Mouse (Mus musculus) megakaryocyte, embryonic 14.5 days (primary cell): ENCODE data around the gene Mrm2. TPM values are rescaled to one million over a fixed set of nuclear protein-coding genes. Genes with fewer than 3 reads are reported as not detected.

ENCODE experiments used
- H3K27me3 ChIP-seq: replicated peaks from 2 replicates; pipeline ENCODE3; 2012; ENCODE audit warnings: inconsistent platforms
- H3K36me3 ChIP-seq: replicated peaks from 2 replicates; pipeline ENCODE3; 2012; ENCODE audit warnings: low read length, inconsistent platforms, mixed read lengths
- H3K4me1 ChIP-seq: 2 replicates; pipeline ENCODE4 v1.6.1; 2012; ENCODE audit warnings: inconsistent platforms
- H3K4me3 ChIP-seq: replicated peaks from 2 replicates; pipeline ENCODE3; 2012; ENCODE audit warnings: moderate library complexity, mild to moderate bottlenecking, inconsistent platforms
- H3K9me3 ChIP-seq: 2 replicates; pipeline ENCODE4 v1.6.1; 2012; ENCODE audit warnings: inconsistent platforms
- FLI1 ChIP-seq: IDR thresholded peaks from 2 replicates; pipeline ENCODE4 v1.6.1; 2012; ENCODE audit warnings: low read length, inconsistent platforms, mixed read lengths
- GATA1 ChIP-seq: IDR thresholded peaks from 3 replicates; pipeline ENCODE4 v1.6.1; 2012; ENCODE audit warnings: mixed read lengths, low read length, inconsistent platforms, borderline replicate concordance
- polyA plus RNA-seq: library from polyadenylated mRNA; stranded (reverse); fragments of >175 nt; gene quantifications from 2 replicates; pipeline ENCODE4 v1.2.3, GENCODE M21; 2012; ENCODE audit warnings: low replicate concordance; ENCODE audit not compliant: insufficient read depth

Gene Mrm2
- 6.7 TPM in 1 of 2 replicates, not detected in the other for polyA plus RNA-seq

GRCm38 (mm10) chr5:140331615-140332512 is at the start of gene Mrm2:
TSS of gene Mrm2 (minus strand) at chr5:140331898.
- H3K4me3 ChIP-seq, result peak within 1 kb of the TSS; percentile 93
- H3K27me3 ChIP-seq, result no peaks in the 10 kb centered on the region
- TF ChIP-seq FLI1, result peak; percentile 13; the same call in 1 of the 2 replicates
- no peak for TF ChIP-seq GATA1
- peaks cover 28% of the 10 kb centered on the region for H3K4me1 ChIP-seq
- H3K9me3 ChIP-seq, result no peaks in the 10 kb centered on the region
- peaks cover 58% of the 10 kb centered on the region for H3K36me3 ChIP-seq

- no peak for TF ChIP-seq FLI1
- no peak for TF ChIP-seq GATA1
- no peak overlapping the region for H3K4me3 ChIP-seq
These were observed 49.5 kb upstream of the Mrm2 start for GRCm38 (mm10) chr5:140381156-140381555.

GRCm38 (mm10) chr5:140379299-140379698 is 47.6 kb upstream of the Mrm2 start:
- peaks cover 42% of the 10 kb centered on the region for H3K27me3 ChIP-seq
- no peaks in the 10 kb centered on the region for H3K36me3 ChIP-seq
- H3K4me3 ChIP-seq, result peak overlapping the region; percentile 62
- TF ChIP-seq FLI1 (no peak), GATA1 (no peak)
- peaks cover 11% of the 10 kb centered on the region for H3K9me3 ChIP-seq
- H3K4me1 ChIP-seq, result peaks cover 32% of the 10 kb centered on the region

More at GRCm38 (mm10) chr5:140381156-140381555, 49.5 kb upstream of the Mrm2 start:
- Histone ChIP-seq H3K9me3 (peaks cover 11% of the 10 kb centered on the region), H3K27me3 (peaks cover 35% of the 10 kb centered on the region), H3K36me3 (no peaks in the 10 kb centered on the region), H3K4me1 (peaks cover 32% of the 10 kb centered on the region)

- peaks cover 32% of the 10 kb centered on the region for H3K4me1 ChIP-seq
- no peak for TF ChIP-seq FLI1
- TF ChIP-seq GATA1, result no peak
These were observed 46.6 kb upstream of the Mrm2 start for GRCm38 (mm10) chr5:140378121-140378853.

GRCm38 (mm10) chr5:140375249-140375829 is 43.6 kb upstream of the Mrm2 start:
- Histone ChIP-seq H3K9me3 (peaks cover 5% of the 10 kb centered on the region; the same call in 1 of the 2 replicates), H3K27me3 (peaks cover 21% of the 10 kb centered on the region), H3K4me1 (peaks cover 51% of the 10 kb centered on the region), H3K4me3 (no peak overlapping the region), H3K36me3 (no peaks in the 10 kb centered on the region)
- TF ChIP-seq FLI1 (no peak), GATA1 (no peak)

More at GRCm38 (mm10) chr5:140378121-140378853, 46.6 kb upstream of the Mrm2 start:
- Histone ChIP-seq H3K27me3 (peaks cover 37% of the 10 kb centered on the region), H3K36me3 (no peaks in the 10 kb centered on the region), H3K4me3 (peak overlapping the region; percentile 24), H3K9me3 (peaks cover 11% of the 10 kb centered on the region)

- TF ChIP-seq FLI1 (no peak), GATA1 (no peak)
- Histone ChIP-seq H3K4me3 (no peak overlapping the region), H3K36me3 (no peaks in the 10 kb centered on the region), H3K27me3 (peaks cover 19% of the 10 kb centered on the region), H3K9me3 (no peaks in the 10 kb centered on the region), H3K4me1 (peaks cover 54% of the 10 kb centered on the region)
These were observed 42.5 kb upstream of the Mrm2 start for GRCm38 (mm10) chr5:140374226-140374625.

- H3K36me3 ChIP-seq, result no peaks in the 10 kb centered on the region
- no peak overlapping the region for H3K4me3 ChIP-seq
- peaks cover 55% of the 10 kb centered on the region for H3K4me1 ChIP-seq
- TF ChIP-seq GATA1, result no peak
- no peak for TF ChIP-seq FLI1
- peaks cover 19% of the 10 kb centered on the region for H3K27me3 ChIP-seq
- H3K9me3 ChIP-seq, result no peaks in the 10 kb centered on the region
These were observed 42.0 kb upstream of the Mrm2 start for GRCm38 (mm10) chr5:140373711-140374110.

- Histone ChIP-seq H3K36me3 (no peaks in the 10 kb centered on the region), H3K27me3 (peaks cover 9% of the 10 kb centered on the region), H3K9me3 (no peaks in the 10 kb centered on the region), H3K4me3 (peak overlapping the region; percentile 23), H3K4me1 (peaks cover 47% of the 10 kb centered on the region)
- TF ChIP-seq GATA1 (no peak), FLI1 (no peak)
These were observed 40.0 kb upstream of the Mrm2 start for GRCm38 (mm10) chr5:140371671-140372070.

- Histone ChIP-seq H3K4me3 (peak overlapping the region; percentile 8), H3K9me3 (no peaks in the 10 kb centered on the region), H3K36me3 (no peaks in the 10 kb centered on the region), H3K27me3 (peaks cover 9% of the 10 kb centered on the region), H3K4me1 (peaks cover 47% of the 10 kb centered on the region)
- no peak; the same call in 2 of the 3 replicates for TF ChIP-seq GATA1
- no peak for TF ChIP-seq FLI1
These were observed 39.0 kb upstream of the Mrm2 start for GRCm38 (mm10) chr5:140370446-140371254.
